In genomic region chr9:58838504-58838903, GRCm38 (mm10) we compare ENCODE assay signal across 25 mouse cellular contexts. TPM values are rescaled to one million over a fixed set of nuclear protein-coding genes. Genes with fewer than 3 reads are reported as not detected.
A peak's percentile ranks its signal among the peaks of the same experiment; 100 is the strongest.
DNase-seq lines count a peak whose midpoint lies in the region; ATAC-seq and TF ChIP-seq lines count a peak whose summit lies in the region.
"Had no signal": no experiment of that assay in that cellular context is flagged by ENCODE, and none has a peak within 500 bp of the region (broad histone marks: within the 10 kb centered on the region; RNA-seq: fewer than 3 reads in every experiment).

No protein-coding gene starts in this region.

- peak; percentile 12 for DNase-seq in cerebellum, adult 9-10 months
- DNase-seq in cerebellum, adult 8-10 months: no peak
- DNase-seq in heart, embryonic 10.5 days (ENCODE audit: low spot score): no peak
- no peak for DNase-seq in heart, adult 9 months (ENCODE audit: low spot score in 2 of 2)
- DNase-seq in stomach, postnatal 0 days (ENCODE audit: low spot score): no peak
- DNase-seq in thymus, postnatal 25 days: no peak
- DNase-seq: adrenal gland, adult 8-10 months; adrenal gland, postnatal 25 days; gastrocnemius, postnatal 25 days; heart, adult 18-20 months; heart, postnatal 36 days; kidney, adult 11 months; kidney, adult 8-10 months had no signal

- H3K36me3 ChIP-seq in heart, embryonic 10.5 days: 0 out of 2 replicates have a peak, but pooled peaks cover 2% of the 10 kb centered on the region
- no peaks in the 10 kb centered on the region for H3K36me3 ChIP-seq in neural tube, embryonic 13.5 days
- no peaks in the 10 kb centered on the region for H3K36me3 ChIP-seq in neural tube, embryonic 15.5 days
- no peaks in the 10 kb centered on the region for H3K36me3 ChIP-seq in stomach, postnatal 0 days (ENCODE audit: control insufficient read depth, insufficient read depth, low read length)
- H3K36me3 ChIP-seq: forebrain, embryonic 10.5 days; heart, embryonic 13.5 days; hindbrain, embryonic 10.5 days; intestine, embryonic 15.5 days had no signal

- no peak overlapping the region for H3K4me2 ChIP-seq in neural tube, embryonic 13.5 days
- H3K4me2 ChIP-seq in neural tube, embryonic 15.5 days: no peak overlapping the region
- H3K4me2 ChIP-seq in stomach, postnatal 0 days (replicated peaks; ENCODE audit: low read depth): no peak overlapping the region
- H3K4me2 ChIP-seq: heart, embryonic 13.5 days; hindbrain, embryonic 13.5 days; intestine, embryonic 15.5 days had no signal

- 78% methylated on average over 5 of the region's 5 CpGs for WGBS in heart, embryonic 10.5 days
- whole genome bisulfite sequencing in neural tube, embryonic 13.5 days: 72% methylated on average over 5 of the region's 5 CpGs
- 75% methylated on average over 5 of the region's 5 CpGs for WGBS in neural tube, embryonic 15.5 days
- WGBS in stomach, postnatal 0 days: 76% methylated on average over 5 of the region's 5 CpGs

- no peak overlapping the region for H3K4me3 ChIP-seq in heart, embryonic 10.5 days
- no peak overlapping the region for H3K4me3 ChIP-seq in neural tube, embryonic 13.5 days
- no peak overlapping the region for H3K4me3 ChIP-seq in neural tube, embryonic 15.5 days (replicated peaks)
- H3K4me3 ChIP-seq in stomach, postnatal 0 days (ENCODE audit: low read depth, low read length): no peak overlapping the region
- H3K4me3 ChIP-seq: forebrain, embryonic 10.5 days; heart, embryonic 13.5 days; hindbrain, embryonic 10.5 days; hindbrain, embryonic 13.5 days; intestine, embryonic 15.5 days had no signal

- no peak for TF ChIP-seq EP300 in stomach, postnatal 0 days (optimal IDR thresholded peaks at IDR 0.05)

- 0 out of 2 replicates have a peak, but pooled peaks cover 6% of the 10 kb centered on the region for H3K27me3 ChIP-seq in heart, embryonic 10.5 days (ENCODE audit: insufficient read depth, poor library complexity, severe bottlenecking)
- no peaks in the 10 kb centered on the region for H3K27me3 ChIP-seq in neural tube, embryonic 13.5 days
- no peaks in the 10 kb centered on the region for H3K27me3 ChIP-seq in neural tube, embryonic 15.5 days (replicated peaks)
- no peaks in the 10 kb centered on the region for H3K27me3 ChIP-seq in stomach, postnatal 0 days (ENCODE audit: control insufficient read depth, insufficient read depth, low read length)
- H3K27me3 ChIP-seq: heart, embryonic 13.5 days; hindbrain, embryonic 13.5 days; intestine, embryonic 15.5 days had no signal

- peak overlapping the region; percentile 12; the same call in 1 of the 2 replicates for H3K27ac ChIP-seq in heart, embryonic 10.5 days
- no peak overlapping the region for H3K27ac ChIP-seq in neural tube, embryonic 13.5 days (replicated peaks)
- no peak overlapping the region for H3K27ac ChIP-seq in neural tube, embryonic 15.5 days (replicated peaks)
- no peak overlapping the region for H3K27ac ChIP-seq in stomach, postnatal 0 days (replicated peaks)
- H3K27ac ChIP-seq: forebrain, embryonic 10.5 days; hindbrain, embryonic 10.5 days; hindbrain, embryonic 13.5 days; intestine, embryonic 15.5 days had no signal

- H3K4me1 ChIP-seq in heart, embryonic 10.5 days: peaks cover 86% of the 10 kb centered on the region
- peaks cover 34% of the 10 kb centered on the region for H3K4me1 ChIP-seq in neural tube, embryonic 13.5 days (replicated peaks)
- H3K4me1 ChIP-seq in neural tube, embryonic 15.5 days: peaks cover 9% of the 10 kb centered on the region; the same call in 1 of the 2 replicates
- no peaks in the 10 kb centered on the region for H3K4me1 ChIP-seq in stomach, postnatal 0 days (replicated peaks; ENCODE audit: control insufficient read depth, insufficient read depth)
- H3K4me1 ChIP-seq: intestine, embryonic 15.5 days had no signal

- no peak overlapping the region for H3K9ac ChIP-seq in neural tube, embryonic 13.5 days
- H3K9ac ChIP-seq in neural tube, embryonic 15.5 days (replicated peaks): no peak overlapping the region
- H3K9ac ChIP-seq in stomach, postnatal 0 days (ENCODE audit: low read length): no peak overlapping the region
- H3K9ac ChIP-seq: heart, embryonic 13.5 days; hindbrain, embryonic 13.5 days; intestine, embryonic 15.5 days had no signal

- ATAC-seq in neural tube, embryonic 13.5 days (ENCODE audit: low read depth): 0 out of 2 replicates have a peak, but pooled peaks have one; percentile 46
- no peak for ATAC-seq in neural tube, embryonic 15.5 days (ENCODE audit: low FRiP score)
- ATAC-seq in stomach, postnatal 0 days (ENCODE audit: low FRiP score, low TSS enrichment): peak; percentile 43; the same call in 1 of the 2 replicates
- ATAC-seq: activated CD4-positive, CD25-positive, alpha-beta regulatory T cell, adult 4 months; CD4-positive, CD25-positive, alpha-beta regulatory T cell, adult 4 months; forebrain, embryonic 14.5 days; hindbrain, embryonic 16.5 days; intestine, embryonic 15.5 days had no signal

- TF ChIP-seq CTCF in stomach, postnatal 0 days (IDR thresholded peaks at IDR 0.05; ENCODE audit: low read depth): no peak

- no peaks in the 10 kb centered on the region for H3K9me3 ChIP-seq in heart, embryonic 10.5 days
- no peaks in the 10 kb centered on the region for H3K9me3 ChIP-seq in neural tube, embryonic 13.5 days
- H3K9me3 ChIP-seq in neural tube, embryonic 15.5 days (replicated peaks): no peaks in the 10 kb centered on the region
- no peaks in the 10 kb centered on the region for H3K9me3 ChIP-seq in stomach, postnatal 0 days (ENCODE audit: control insufficient read depth, low read length)
- H3K9me3 ChIP-seq: forebrain, embryonic 10.5 days; heart, embryonic 13.5 days; hindbrain, embryonic 10.5 days; hindbrain, embryonic 13.5 days; intestine, embryonic 15.5 days had no signal

RNA-seq across cellular contexts. Expression of gene Hcn4, which starts 15.3 kb away (rescaled TPM):
- polyA plus RNA-seq in heart, embryonic 10.5 days (2016; fragmentation: Nextera tagmentation; extraction: Ambion mirVana): 3.0 and 3.8 TPM in 2 replicates
- polyA plus RNA-seq in neural tube, embryonic 13.5 days (2015; fragmentation: Nextera tagmentation; extraction: Ambion mirVana): 2.6 and 3.0 TPM in 2 replicates
- 2.9 and 4.0 TPM in 2 replicates for polyA plus RNA-seq in neural tube, embryonic 15.5 days (2015; fragmentation: Nextera tagmentation; extraction: Ambion mirVana)
- polyA plus RNA-seq in stomach, postnatal 0 days (2015; fragmentation: Nextera tagmentation; extraction: Ambion mirVana): 0.05 and 0.12 TPM in 2 replicates
- polyA plus RNA-seq: activated CD4-positive, CD25-positive, alpha-beta regulatory T cell, adult 4 months; C2C12; CD4-positive, CD25-positive, alpha-beta regulatory T cell, adult 4 months had no signal
